10 mouse cellular contexts compared by ENCODE assay signal in the genomic region with DNA sequence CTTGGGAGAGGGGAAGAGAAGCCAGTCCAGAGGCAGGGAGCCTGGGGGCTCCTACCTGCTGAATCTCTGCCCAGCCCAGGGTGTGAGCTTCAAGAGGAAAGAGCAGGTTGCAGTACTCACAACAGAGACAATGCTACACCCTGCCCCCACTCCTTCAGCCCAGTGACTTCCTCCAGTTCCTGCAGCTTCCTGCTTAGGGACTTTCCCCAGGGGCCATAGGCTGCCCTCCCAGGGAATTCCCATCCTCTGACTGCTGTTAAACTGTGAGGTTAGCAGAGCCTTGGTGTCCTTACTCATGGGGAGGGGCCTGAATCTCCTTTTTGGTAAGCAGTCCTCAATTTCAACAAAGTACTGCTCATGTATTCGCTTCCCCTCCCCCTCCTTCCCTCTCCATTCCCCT. TPM values are rescaled to one million over a fixed set of nuclear protein-coding genes. Genes with fewer than 3 reads are reported as not detected.
DNase-seq lines count a peak whose midpoint lies in the region; ATAC-seq lines count a peak whose summit lies in the region.
"Had no signal": no experiment of that assay in that cellular context is flagged by ENCODE, and none has a peak within 500 bp of the region (broad histone marks: within the 10 kb centered on the region; RNA-seq: fewer than 3 reads in every experiment).

No protein-coding gene starts in this region.

- 83% methylated on average over 1 of the region's 1 CpGs for WGBS in hindbrain, embryonic 10.5 days
- WGBS in hindbrain, embryonic 13.5 days: 89% methylated on average over 1 of the region's 1 CpGs

- no peak overlapping the region for H3K4me3 ChIP-seq in hindbrain, embryonic 10.5 days
- H3K4me3 ChIP-seq in hindbrain, embryonic 13.5 days: no peak overlapping the region
- H3K4me3 ChIP-seq: midbrain, embryonic 15.5 days had no signal

- no peak for DNase-seq in hindbrain, embryonic 10.5 days (ENCODE audit: low spot score)
- peak; percentile 63 for DNase-seq in 3T3-L1 (ENCODE audit: low read depth, low spot score)
- peak; percentile 4 for DNase-seq in NIH3T3 (ENCODE audit: low read depth)
- peak; percentile 45 to 62 for DNase-seq in kidney, postnatal 36 days
- no peak for DNase-seq in right cerebral cortex, postnatal 14 days
- no peak for DNase-seq in adipocyte (ENCODE audit: low spot score)
- no peak for DNase-seq in gastrocnemius, adult 8-10 months (ENCODE audit: low spot score in 2 of 2)

- no peak overlapping the region for H3K4me2 ChIP-seq in hindbrain, embryonic 13.5 days
- H3K4me2 ChIP-seq: midbrain, embryonic 15.5 days had no signal

- H3K27me3 ChIP-seq in hindbrain, embryonic 10.5 days (ENCODE audit: insufficient read depth, poor library complexity, severe bottlenecking): peaks cover 27% of the 10 kb centered on the region
- no peaks in the 10 kb centered on the region for H3K27me3 ChIP-seq in hindbrain, embryonic 13.5 days
- H3K27me3 ChIP-seq: midbrain, embryonic 15.5 days had no signal

- no peaks in the 10 kb centered on the region for H3K9me3 ChIP-seq in hindbrain, embryonic 10.5 days
- no peaks in the 10 kb centered on the region for H3K9me3 ChIP-seq in hindbrain, embryonic 13.5 days
- H3K9me3 ChIP-seq: midbrain, embryonic 15.5 days had no signal

- peak overlapping the region; percentile 56 for H3K27ac ChIP-seq in hindbrain, embryonic 10.5 days
- no peak overlapping the region for H3K27ac ChIP-seq in hindbrain, embryonic 13.5 days
- H3K27ac ChIP-seq: midbrain, embryonic 15.5 days had no signal

- no peak overlapping the region for H3K9ac ChIP-seq in hindbrain, embryonic 13.5 days
- H3K9ac ChIP-seq: midbrain, embryonic 15.5 days had no signal

- H3K36me3 ChIP-seq in hindbrain, embryonic 10.5 days: peaks cover 82% of the 10 kb centered on the region
- peaks cover 22% of the 10 kb centered on the region for H3K36me3 ChIP-seq in hindbrain, embryonic 13.5 days
- H3K36me3 ChIP-seq: midbrain, embryonic 15.5 days had no signal

- H3K4me1 ChIP-seq in hindbrain, embryonic 10.5 days (replicated peaks): peaks cover 42% of the 10 kb centered on the region
- peaks cover 43% of the 10 kb centered on the region for H3K4me1 ChIP-seq in hindbrain, embryonic 13.5 days (replicated peaks)

- ATAC-seq in hindbrain, embryonic 13.5 days (ENCODE audit: low FRiP score): no peak
- ATAC-seq: midbrain, embryonic 15.5 days had no signal

RNA-seq across cellular contexts. Expression of a gene that starts 26.8 kb away (rescaled TPM):
- 202 and 281 TPM in 2 replicates for polyA plus RNA-seq in hindbrain, embryonic 10.5 days (2016; fragmentation: Nextera tagmentation; extraction: Ambion mirVana)
- 109 and 110 TPM in 2 replicates for polyA plus RNA-seq in hindbrain, embryonic 13.5 days (2015; fragmentation: Nextera tagmentation; extraction: Ambion mirVana)
- total RNA-seq in gastrocnemius, adult 8-10 months (2022): 1 to 10 TPM; 1.8 to 5.2 (median 3.3) TPM
- total RNA-seq: MEL had no signal

Comparison
In these comparisons a context has a peak if more than half of its experiments do, and no peak if none do; other contexts are left out.
1. DNase-seq: peak in 3T3-L1 (single experiment), NIH3T3 (single experiment) and kidney, postnatal 36 days (2 of 2); none in hindbrain, embryonic 10.5 days (single experiment), right cerebral cortex, postnatal 14 days (single experiment), adipocyte (single experiment) and gastrocnemius, adult 8-10 months (0 of 2).